Mouse (Mus musculus) limb, embryonic 12.5 days (tissue): ENCODE results near the gene Gm49398. TPM values are rescaled to one million over a fixed set of nuclear protein-coding genes. Genes with fewer than 3 reads are reported as not detected.

ENCODE experiments used
- ATAC-seq: fragments of 200-750 bp; cut with Nextera tagmentation; 2 replicates; pipeline ENCODE4 v1.8.0; 2017; ENCODE audit warnings: low read depth, moderate TSS enrichment; ENCODE audit not compliant: insufficient number of reproducible peaks, insufficient read depth, low FRiP score, low TSS enrichment
- H3K27ac ChIP-seq: fragments of 300-500 bp; sonication (generic); 2 replicates; pipeline ENCODE4 v1.5.1; 2016; ENCODE audit warnings: mild to moderate bottlenecking, moderate library complexity
- H3K27me3 ChIP-seq: fragments of 300-500 bp; sonication (generic); 2 replicates; pipeline ENCODE4 v1.6.1; 2016; ENCODE audit warnings: mild to moderate bottlenecking, moderate library complexity
- H3K36me3 ChIP-seq: fragments of 300-500 bp; sonication (generic); 2 replicates; pipeline ENCODE4 v1.6.1; 2016; ENCODE audit warnings: mild to moderate bottlenecking, moderate library complexity
- H3K4me1 ChIP-seq: fragments of 300-500 bp; sonication (generic); replicated peaks from 2 replicates; pipeline ENCODE4 v1.6.1; 2016
- H3K4me2 ChIP-seq: fragments of 300-500 bp; sonication (generic); 2 replicates; pipeline ENCODE4 v1.6.1; 2016; ENCODE audit warnings: mild to moderate bottlenecking, moderate library complexity
- H3K4me3 ChIP-seq: fragments of 300-500 bp; sonication (generic); replicated peaks from 2 replicates; pipeline ENCODE4 v1.5.1; 2016; ENCODE audit warnings: mild to moderate bottlenecking
- H3K9ac ChIP-seq: fragments of 300-500 bp; sonication (generic); replicated peaks from 2 replicates; pipeline ENCODE4 v1.6.1; 2016; ENCODE audit warnings: mild to moderate bottlenecking, moderate library complexity
- H3K9me3 ChIP-seq: fragments of 300-500 bp; sonication (generic); 2 replicates; pipeline ENCODE4 v1.6.1; 2016; ENCODE audit warnings: mild to moderate bottlenecking, moderate library complexity
- WGBS: fragments of 180-500 bp; shearing (Covaris S2); methylation state at CpG from one replicate; pipeline ENCODE4 v1.1.7; 2016; 5-methylcytosine and 5-hydroxymethylcytosine counted together
- microRNA-seq: library from miRNA; unstranded; fragments of <30 nt; microRNA quantifications from one replicate; pipeline ENCODE4, GENCODE M21; 2017
- polyA plus RNA-seq: library from polyadenylated mRNA; unstranded; fragments of >200 nt; fragmentation: Nextera tagmentation; extraction: Ambion mirVana; gene quantifications from 2 replicates; pipeline ENCODE4 v1.2.1, GENCODE M21; 2016

The Gm49398 gene
- polyA plus RNA-seq: not detected in 2 replicates

- Histone ChIP-seq H3K9ac (no peak within 1 kb of the TSS), H3K4me1 (no peaks in the 10 kb centered on the region), H3K9me3 (peaks cover 19% of the 10 kb centered on the region; the same call in 1 of the 2 replicates), H3K27ac (no peak within 1 kb of the TSS), H3K36me3 (no peaks in the 10 kb centered on the region), H3K27me3 (no peaks in the 10 kb centered on the region), H3K4me2 (no peak within 1 kb of the TSS), H3K4me3 (no peak within 1 kb of the TSS)
- no peak for ATAC-seq
- WGBS: 88% methylated on average over 2 of the region's 2 CpGs
These were observed at the start of gene Gm49398 for GRCm38 (mm10) chr13:61288739-61289138. TSS of gene Gm49398 (minus strand) at chr13:61288839.

GRCm38 (mm10) chr13:61255258-61255657 lies 33.4 kb downstream of the Gm49398 start, which contains the start of gene Cts8:
TSS of gene Cts8 (minus strand) at chr13:61255358.
- no peak within 1 kb of the TSS for H3K9ac ChIP-seq
- ATAC-seq: no peak
- H3K27me3 ChIP-seq: no peaks in the 10 kb centered on the region
- no peak within 1 kb of the TSS for H3K27ac ChIP-seq
- no peaks in the 10 kb centered on the region for H3K36me3 ChIP-seq
- H3K4me3 ChIP-seq: no peak within 1 kb of the TSS
- no peaks in the 10 kb centered on the region for H3K4me1 ChIP-seq
- 86% methylated on average over 2 of the region's 2 CpGs for WGBS
- H3K9me3 ChIP-seq: peaks cover 46% of the 10 kb centered on the region
- no peak within 1 kb of the TSS for H3K4me2 ChIP-seq

GRCm38 (mm10) chr13:61241076-61241947 lies 47.3 kb downstream of the Gm49398 start:
- Histone ChIP-seq H3K4me1 (no peaks in the 10 kb centered on the region), H3K4me2 (no peak overlapping the region), H3K27me3 (no peaks in the 10 kb centered on the region), H3K9ac (no peak overlapping the region), H3K27ac (no peak overlapping the region), H3K4me3 (no peak overlapping the region), H3K36me3 (no peaks in the 10 kb centered on the region), H3K9me3 (peaks cover 17% of the 10 kb centered on the region; the same call in 1 of the 2 replicates)
- 58% methylated on average over 13 of the region's 13 CpGs for WGBS
- ATAC-seq: no peak

GRCm38 (mm10) chr13:61203310-61203709 lies 85.3 kb downstream of the Gm49398 start, which contains the start of gene Cts6:
TSS of gene Cts6 (minus strand) at chr13:61203410.
- WGBS: 89% methylated on average over 3 of the region's 3 CpGs
- Histone ChIP-seq H3K27me3 (no peaks in the 10 kb centered on the region), H3K9ac (no peak within 1 kb of the TSS), H3K4me1 (no peaks in the 10 kb centered on the region), H3K36me3 (no peaks in the 10 kb centered on the region), H3K27ac (no peak within 1 kb of the TSS), H3K4me3 (no peak within 1 kb of the TSS), H3K4me2 (no peak within 1 kb of the TSS), H3K9me3 (peaks cover 46% of the 10 kb centered on the region)
- ATAC-seq: no peak

Small RNA genes lying within 50 kb of the gene (microRNA-seq; reads per million reads assigned to microRNA genes)
- gene Gm27704: not detected

Other genes starting within 250 kb of the Gm49398 start
- not detected in 2 replicates for gene Ctsq, start 248.2 kb downstream of the Gm49398 start, polyA plus RNA-seq
- gene Ctsr, start 124.6 kb downstream of the Gm49398 start, polyA plus RNA-seq: not detected in 2 replicates
- gene Cts6, start 85.4 kb downstream of the Gm49398 start, polyA plus RNA-seq: not detected in 2 replicates
- gene Cts8, start 33.5 kb downstream of the Gm49398 start, polyA plus RNA-seq: not detected in 2 replicates
- not detected in 2 replicates for gene Cts7, start 69.4 kb upstream of the Gm49398 start, polyA plus RNA-seq